Mouse (Mus musculus): ENCODE results near the gene Ergic2.

Ergic2 gene

GRCm38 (mm10) chr6:148211897-148212680 lies at the start of gene Ergic2:
Gene Ergic2 (minus strand): TSS chr6:148212374.
- peak; percentile 100 for DNase-seq

GRCm38 (mm10) chr6:148260729-148261101 lies 48.5 kb upstream of the Ergic2 start:
- no peak for DNase-seq

GRCm38 (mm10) chr6:148259979-148260728 lies 48.0 kb upstream of the Ergic2 start:
- DNase-seq = peak; percentile 53

- no peak for DNase-seq
Observed at GRCm38 (mm10) chr6:148259074-148259473, 46.9 kb upstream of the Ergic2 start.

GRCm38 (mm10) chr6:148257805-148258204 lies 45.6 kb upstream of the Ergic2 start:
- no peak for DNase-seq

- DNase-seq = no peak
Observed at GRCm38 (mm10) chr6:148256109-148256508, 43.9 kb upstream of the Ergic2 start.

- no peak for DNase-seq
Observed at GRCm38 (mm10) chr6:148255395-148256053, 43.4 kb upstream of the Ergic2 start.

- DNase-seq = no peak
Observed at GRCm38 (mm10) chr6:148249221-148249620, 37.0 kb upstream of the Ergic2 start.

GRCm38 (mm10) chr6:148248625-148249024 lies 36.5 kb upstream of the Ergic2 start:
- peak; percentile 84 for DNase-seq

GRCm38 (mm10) chr6:148246544-148246943 lies 34.4 kb upstream of the Ergic2 start:
- DNase-seq = no peak

GRCm38 (mm10) chr6:148244836-148245235 lies 32.7 kb upstream of the Ergic2 start:
- DNase-seq = no peak

GRCm38 (mm10) chr6:148242304-148242703 lies 30.1 kb upstream of the Ergic2 start:
- no peak for DNase-seq

- no peak for DNase-seq
Observed at GRCm38 (mm10) chr6:148241685-148242084, 29.5 kb upstream of the Ergic2 start.

- no peak for DNase-seq
Observed at GRCm38 (mm10) chr6:148239311-148239710, 27.1 kb upstream of the Ergic2 start.

GRCm38 (mm10) chr6:148237453-148237852 lies 25.3 kb upstream of the Ergic2 start:
- no peak for DNase-seq

- no peak for DNase-seq
Observed at GRCm38 (mm10) chr6:148234105-148234828, 22.1 kb upstream of the Ergic2 start.

GRCm38 (mm10) chr6:148227542-148227941 lies 15.4 kb upstream of the Ergic2 start:
- no peak for DNase-seq

GRCm38 (mm10) chr6:148222686-148223085 lies 10.5 kb upstream of the Ergic2 start:
- DNase-seq = no peak

GRCm38 (mm10) chr6:148218235-148219076 lies 6.3 kb upstream of the Ergic2 start:
- DNase-seq = no peak

- DNase-seq = no peak
Observed at GRCm38 (mm10) chr6:148216752-148217151, 4.6 kb upstream of the Ergic2 start.

- DNase-seq = peak; percentile 72
Observed at GRCm38 (mm10) chr6:148214765-148215164, 2.6 kb upstream of the Ergic2 start.

- no peak for DNase-seq
Observed at GRCm38 (mm10) chr6:148211391-148211876, 740 bp downstream of the Ergic2 start.
